Mouse (Mus musculus) E14TG2a.4 (cell line): ENCODE results near the gene Ccdc177.

Experiments
- H3K27me3 ChIP-seq: 2 replicates; pipeline ENCODE4 v1.6.1; 2014; ENCODE audit warnings: low read length, control low read depth; ENCODE audit not compliant: insufficient read depth
- H3K36me3 ChIP-seq: 2 replicates; pipeline ENCODE4 v1.6.1; 2014; ENCODE audit warnings: low read length, control low read depth; ENCODE audit not compliant: insufficient read depth
- H3K4me1 ChIP-seq: replicated peaks from 2 replicates; pipeline ENCODE4 v1.6.1; 2014; ENCODE audit warnings: low read depth, low read length, control low read depth
- H3K4me3 ChIP-seq: replicated peaks from 2 replicates; pipeline ENCODE4 v1.5.1; 2014; ENCODE audit warnings: mild to moderate bottlenecking, low read length
- H3K9me3 ChIP-seq: 2 replicates; pipeline ENCODE4 v1.6.1; 2014; ENCODE audit warnings: low read length, control low read depth
- CTCF ChIP-seq: conservative IDR thresholded peaks from 2 replicates; pipeline ENCODE4 v1.5.1; 2014; ENCODE audit warnings: low read length
- NANOG ChIP-seq: IDR thresholded peaks from 2 replicates; pipeline ENCODE4 v1.6.1; 2014; ENCODE audit warnings: borderline replicate concordance, low read length, mixed read lengths
- POU5F1 ChIP-seq: IDR thresholded peaks from 2 replicates; pipeline ENCODE4 v1.6.1; 2014; ENCODE audit warnings: low read length, borderline replicate concordance

Ccdc177 gene

GRCm38 (mm10) chr12:80758559-80759386 lies 1.7 kb downstream of the Ccdc177 start:
- Histone ChIP-seq H3K4me3 (peak overlapping the region; percentile 79), H3K9me3 (peaks cover 12% of the 10 kb centered on the region), H3K27me3 (peaks cover 79% of the 10 kb centered on the region), H3K4me1 (peaks cover 22% of the 10 kb centered on the region), H3K36me3 (no peaks in the 10 kb centered on the region)
- TF ChIP-seq CTCF (no peak), NANOG (no peak), POU5F1 (no peak)

GRCm38 (mm10) chr12:80757751-80758558 lies 2.5 kb downstream of the Ccdc177 start:
- H3K4me3 ChIP-seq, result peak overlapping the region; percentile 79
- TF ChIP-seq CTCF, result no peak
- TF ChIP-seq POU5F1, result no peak
- no peak for TF ChIP-seq NANOG
- H3K9me3 ChIP-seq, result peaks cover 12% of the 10 kb centered on the region
- peaks cover 17% of the 10 kb centered on the region for H3K4me1 ChIP-seq
- peaks cover 82% of the 10 kb centered on the region for H3K27me3 ChIP-seq
- H3K36me3 ChIP-seq, result no peaks in the 10 kb centered on the region

GRCm38 (mm10) chr12:80751556-80751955 lies 8.9 kb downstream of the Ccdc177 start:
- peaks cover 87% of the 10 kb centered on the region for H3K27me3 ChIP-seq
- no peaks in the 10 kb centered on the region for H3K4me1 ChIP-seq
- peaks cover 4% of the 10 kb centered on the region; the same call in 1 of the 2 replicates for H3K9me3 ChIP-seq
- H3K4me3 ChIP-seq, result no peak overlapping the region
- TF ChIP-seq POU5F1, result no peak
- no peak for TF ChIP-seq NANOG
- TF ChIP-seq CTCF, result no peak
- no peaks in the 10 kb centered on the region for H3K36me3 ChIP-seq

- H3K4me1 ChIP-seq, result no peaks in the 10 kb centered on the region
- H3K4me3 ChIP-seq, result no peak overlapping the region
- H3K9me3 ChIP-seq, result no peaks in the 10 kb centered on the region
- TF ChIP-seq CTCF, result no peak
- TF ChIP-seq NANOG, result no peak
- no peak for TF ChIP-seq POU5F1
- no peaks in the 10 kb centered on the region for H3K36me3 ChIP-seq
- H3K27me3 ChIP-seq, result peaks cover 85% of the 10 kb centered on the region
Measured at GRCm38 (mm10) chr12:80746031-80746813, 14.3 kb downstream of the Ccdc177 start.

- peaks cover 83% of the 10 kb centered on the region for H3K27me3 ChIP-seq
- H3K9me3 ChIP-seq, result no peaks in the 10 kb centered on the region
- H3K36me3 ChIP-seq, result no peaks in the 10 kb centered on the region
- TF ChIP-seq CTCF (no peak), POU5F1 (no peak), NANOG (no peak)
- H3K4me3 ChIP-seq, result no peak overlapping the region
- H3K4me1 ChIP-seq, result no peaks in the 10 kb centered on the region
Measured at GRCm38 (mm10) chr12:80744614-80745013, 15.9 kb downstream of the Ccdc177 start.

GRCm38 (mm10) chr12:80739482-80739881 lies 21.0 kb downstream of the Ccdc177 start:
- peaks cover 31% of the 10 kb centered on the region for H3K4me1 ChIP-seq
- H3K9me3 ChIP-seq, result no peaks in the 10 kb centered on the region
- no peaks in the 10 kb centered on the region for H3K36me3 ChIP-seq
- TF ChIP-seq POU5F1 (no peak), CTCF (peak; percentile 92), NANOG (no peak)
- H3K4me3 ChIP-seq, result no peak overlapping the region
- peaks cover 61% of the 10 kb centered on the region for H3K27me3 ChIP-seq

GRCm38 (mm10) chr12:80737283-80737600 lies 23.2 kb downstream of the Ccdc177 start:
- Histone ChIP-seq H3K9me3 (no peaks in the 10 kb centered on the region), H3K4me1 (peaks cover 34% of the 10 kb centered on the region), H3K27me3 (peaks cover 40% of the 10 kb centered on the region), H3K4me3 (0 out of 2 replicates have a peak overlapping the region, but pooled peaks have one; percentile 2), H3K36me3 (no peaks in the 10 kb centered on the region)
- TF ChIP-seq NANOG, result no peak
- no peak for TF ChIP-seq CTCF
- TF ChIP-seq POU5F1, result no peak
